Mouse (Mus musculus) thymus, postnatal 36 days (tissue): ENCODE data around the gene Dab2ip.
A peak's percentile ranks its signal among the peaks of the same experiment; 100 is the strongest.

Experiments used
- DNase-seq, 2 experiments: peaks; one replicate each; pipeline ENCODE4 v3.0.0; 2022; ENCODE audit warnings: mixed read lengths in 2 of 2

Gene Dab2ip

GRCm38 (mm10) chr2:35557911-35558825, at the start of gene Dab2ip:
TSS of gene Dab2ip (plus strand) at chr2:35558266.
- no peak for DNase-seq

- no peak for DNase-seq
Measured at GRCm38 (mm10) chr2:35508597-35509342, 49.3 kb upstream of the Dab2ip start.

GRCm38 (mm10) chr2:35509343-35509667, 48.8 kb upstream of the Dab2ip start:
- DNase-seq = no peak

- no peak for DNase-seq
Measured at GRCm38 (mm10) chr2:35509888-35510287, 48.2 kb upstream of the Dab2ip start.

- no peak for DNase-seq
Measured at GRCm38 (mm10) chr2:35510920-35511319, 47.1 kb upstream of the Dab2ip start.

GRCm38 (mm10) chr2:35512226-35512625, 45.8 kb upstream of the Dab2ip start:
- no peak for DNase-seq

GRCm38 (mm10) chr2:35514051-35514892, 43.8 kb upstream of the Dab2ip start:
- DNase-seq = no peak

GRCm38 (mm10) chr2:35526612-35527242, 31.3 kb upstream of the Dab2ip start:
- no peak for DNase-seq

GRCm38 (mm10) chr2:35529086-35529485, 29.0 kb upstream of the Dab2ip start:
- no peak for DNase-seq

- DNase-seq = no peak
Measured at GRCm38 (mm10) chr2:35529856-35530255, 28.2 kb upstream of the Dab2ip start.

GRCm38 (mm10) chr2:35530732-35531131, 27.3 kb upstream of the Dab2ip start:
- no peak for DNase-seq

- no peak for DNase-seq
Measured at GRCm38 (mm10) chr2:35533646-35534045, 24.4 kb upstream of the Dab2ip start.

- DNase-seq = peak; percentile 76 to 81
Measured at GRCm38 (mm10) chr2:35539276-35539972, 18.6 kb upstream of the Dab2ip start.

- no peak for DNase-seq
Measured at GRCm38 (mm10) chr2:35540798-35541197, 17.3 kb upstream of the Dab2ip start.

- peak; percentile 37 to 45 for DNase-seq
Measured at GRCm38 (mm10) chr2:35544717-35545116, 13.3 kb upstream of the Dab2ip start.

- no peak for DNase-seq
Measured at GRCm38 (mm10) chr2:35545125-35545590, 12.9 kb upstream of the Dab2ip start.

- no peak for DNase-seq
Measured at GRCm38 (mm10) chr2:35546462-35546861, 11.6 kb upstream of the Dab2ip start.

- no peak for DNase-seq
Measured at GRCm38 (mm10) chr2:35549191-35549590, 8.9 kb upstream of the Dab2ip start.

- DNase-seq = no peak
Measured at GRCm38 (mm10) chr2:35550097-35550496, 8.0 kb upstream of the Dab2ip start.

GRCm38 (mm10) chr2:35556918-35557486, 1.1 kb upstream of the Dab2ip start:
- DNase-seq = no peak

GRCm38 (mm10) chr2:35558826-35559550, 922 bp downstream of the Dab2ip start:
- no peak for DNase-seq
